Mouse (Mus musculus): Measurements from ENCODE around the gene Hist1h2bb. TPM values are rescaled to one million over a fixed set of nuclear protein-coding genes. Genes with fewer than 3 reads are reported as not detected.
A peak's percentile ranks its signal among the peaks of the same experiment; 100 is the strongest.
"Not testable (repeated sequence)": the region's sequence is repeated elsewhere in the genome, so short reads cannot be mapped to it uniquely, and the experiment has no call there.

Gene Hist1h2bb
- polyA plus RNA-seq, 1 experiment from 2014 or later: 2.1 TPM

DNA sequence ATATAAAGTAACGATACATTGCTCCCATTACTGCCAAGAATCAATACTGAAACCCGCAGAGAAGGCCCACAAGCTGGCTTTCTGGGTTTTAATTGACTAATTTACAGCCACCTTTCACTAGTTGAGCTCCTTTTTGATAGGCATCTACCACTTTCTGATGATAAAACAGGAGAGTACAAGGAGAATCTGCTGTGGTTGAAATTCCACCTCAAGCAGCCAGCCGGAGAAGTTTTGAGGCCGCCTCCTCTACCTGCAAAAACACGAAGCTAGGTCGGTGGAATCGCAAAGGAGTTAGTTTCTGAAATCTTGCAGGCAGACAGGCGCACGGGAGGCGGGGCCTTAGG, 16.7 kb downstream of the Hist1h2bb start:
- H3K4me1 ChIP-seq (replicated peaks; ENCODE audit: insufficient read depth, low read length): peaks cover 17% of the 10 kb centered on the region
- no peaks in the 10 kb centered on the region for H3K9me3 ChIP-seq (replicated peaks; ENCODE audit: low read length)
- DNase-seq (ENCODE audit: low spot score) (no peak), ATAC-seq (replicated peaks; ENCODE audit: low FRiP score, low read depth) (no peak)
- no peak; the same call in 1 of the 2 replicates for TF ChIP-seq CTCF (IDR thresholded peaks at IDR 0.05; ENCODE audit: low read depth)
- 2% methylated on average over 10 of the region's 10 CpGs for WGBS
- H3K27ac ChIP-seq: peak overlapping the region; percentile 89
- H3K36me3 ChIP-seq (ENCODE audit: insufficient read depth, low read length): no peaks in the 10 kb centered on the region
- H3K4me3 ChIP-seq (replicated peaks; ENCODE audit: low read depth, low read length): peak overlapping the region; percentile 42
- H3K9ac ChIP-seq (ENCODE audit: low read depth, low read length): peak overlapping the region; percentile 53
- no peaks in the 10 kb centered on the region for H3K27me3 ChIP-seq (ENCODE audit: insufficient read depth, low read length)
- H3K4me2 ChIP-seq (ENCODE audit: low read length): peak overlapping the region; percentile 76

DNA sequence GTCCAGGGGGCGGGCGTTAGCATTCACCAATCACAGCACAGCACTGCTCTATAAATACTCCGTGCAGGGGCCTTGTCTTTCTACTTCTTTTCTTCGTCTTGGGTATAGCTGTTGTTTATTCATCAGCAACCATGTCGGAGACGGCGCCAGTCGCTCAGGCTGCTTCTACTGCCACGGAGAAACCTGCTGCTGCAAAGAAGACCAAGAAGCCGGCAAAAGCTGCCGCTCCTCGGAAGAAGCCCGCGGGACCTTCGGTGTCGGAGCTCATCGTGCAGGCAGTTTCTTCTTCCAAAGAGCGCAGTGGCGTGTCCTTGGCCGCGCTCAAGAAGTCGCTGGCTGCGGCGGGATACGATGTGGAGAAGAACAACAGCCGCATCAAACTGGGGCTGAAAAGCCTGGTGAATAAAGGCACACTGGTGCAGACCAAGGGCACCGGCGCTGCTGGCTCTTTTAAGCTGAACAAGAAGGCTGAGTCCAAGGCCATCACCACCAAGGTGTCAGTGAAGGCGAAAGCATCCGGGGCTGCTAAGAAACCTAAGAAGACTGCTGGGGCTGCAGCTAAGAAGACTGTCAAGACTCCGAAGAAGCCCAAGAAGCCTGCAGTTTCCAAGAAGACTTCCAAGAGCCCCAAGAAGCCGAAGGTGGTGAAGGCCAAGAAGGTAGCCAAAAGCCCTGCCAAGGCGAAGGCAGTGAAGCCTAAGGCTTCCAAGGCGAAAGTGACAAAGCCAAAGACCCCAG, 17.2 kb downstream of the Hist1h2bb start, which contains the start of gene Hist1h1a:
Hist1h1a (plus strand) TSS at position 81 of the 738 bp plus-strand sequence.
- Histone ChIP-seq H3K9ac (ENCODE audit: low read depth, low read length) (peak within 1 kb of the TSS; percentile 57), H3K4me1 (replicated peaks; ENCODE audit: insufficient read depth, low read length) (peaks cover 17% of the 10 kb centered on the region), H3K4me3 (replicated peaks; ENCODE audit: low read depth, low read length) (peak within 1 kb of the TSS; percentile 42), H3K9me3 (replicated peaks; ENCODE audit: low read length) (no peaks in the 10 kb centered on the region), H3K4me2 (ENCODE audit: low read length) (peak within 1 kb of the TSS; percentile 76), H3K27me3 (ENCODE audit: insufficient read depth, low read length) (no peaks in the 10 kb centered on the region), H3K36me3 (ENCODE audit: insufficient read depth, low read length) (no peaks in the 10 kb centered on the region), H3K27ac (peak within 1 kb of the TSS; percentile 89)
- peak; percentile 99 for DNase-seq (ENCODE audit: low spot score)
- WGBS: 3% methylated on average over 34 of the region's 34 CpGs
- no peak for TF ChIP-seq CTCF (IDR thresholded peaks at IDR 0.05; ENCODE audit: low read depth)
- ATAC-seq (replicated peaks; ENCODE audit: low FRiP score, low read depth): peak; percentile 70

DNA sequence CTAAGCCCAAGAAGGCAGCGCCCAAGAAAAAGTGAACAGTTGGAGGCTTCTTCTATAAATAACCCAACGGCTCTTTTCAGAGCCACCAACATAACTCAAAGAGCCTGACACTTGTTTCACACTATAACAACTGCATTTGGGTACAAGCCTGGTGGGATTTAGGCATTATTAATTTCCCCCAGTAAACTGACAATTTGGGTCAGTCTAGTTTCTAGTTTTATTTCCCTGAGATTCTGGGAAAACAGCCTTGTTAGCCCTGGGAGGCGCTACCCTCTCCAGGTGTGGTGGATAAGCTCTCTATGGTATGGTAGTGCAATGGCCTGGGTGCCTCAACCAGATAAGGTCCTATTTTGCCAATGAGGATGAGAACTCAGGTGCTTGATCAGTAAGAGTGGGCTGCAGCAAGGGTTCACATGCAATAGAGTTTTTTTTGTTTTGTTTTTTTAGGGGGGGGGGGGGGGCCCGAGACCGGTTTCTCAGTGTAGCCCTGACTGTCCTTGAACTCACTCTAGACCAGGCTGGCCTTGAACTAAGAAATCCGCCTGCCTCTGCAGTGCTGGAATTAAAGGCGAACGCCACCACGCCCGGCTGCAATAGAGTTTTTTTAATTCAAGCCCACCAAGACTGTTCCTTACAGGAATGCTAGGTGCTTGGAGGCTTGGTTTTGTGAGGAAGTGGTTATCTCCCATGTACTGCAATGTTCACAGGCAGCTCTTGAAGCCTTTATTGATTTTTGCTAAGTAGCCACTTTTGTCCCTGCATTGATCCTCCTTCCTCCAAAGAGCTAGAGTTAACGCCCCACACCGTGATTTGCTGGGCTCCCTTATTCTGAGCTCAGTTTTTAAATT, 18.0 kb downstream of the Hist1h2bb start:
- Histone ChIP-seq H3K9me3 (replicated peaks; ENCODE audit: low read length) (no peaks in the 10 kb centered on the region), H3K9ac (ENCODE audit: low read depth, low read length) (peak overlapping the region; percentile 57), H3K4me1 (replicated peaks; ENCODE audit: insufficient read depth, low read length) (peaks cover 17% of the 10 kb centered on the region), H3K27me3 (ENCODE audit: insufficient read depth, low read length) (no peaks in the 10 kb centered on the region), H3K27ac (peak overlapping the region; percentile 89), H3K36me3 (ENCODE audit: insufficient read depth, low read length) (no peaks in the 10 kb centered on the region), H3K4me2 (ENCODE audit: low read length) (peak overlapping the region; percentile 76), H3K4me3 (replicated peaks; ENCODE audit: low read depth, low read length) (peak overlapping the region; percentile 42)
- no peak for TF ChIP-seq CTCF (IDR thresholded peaks at IDR 0.05; ENCODE audit: low read depth)
- ATAC-seq (replicated peaks; ENCODE audit: low FRiP score, low read depth) (no peak), DNase-seq (ENCODE audit: low spot score) (no peak)
- WGBS: 36% methylated on average over 12 of the region's 12 CpGs

DNA sequence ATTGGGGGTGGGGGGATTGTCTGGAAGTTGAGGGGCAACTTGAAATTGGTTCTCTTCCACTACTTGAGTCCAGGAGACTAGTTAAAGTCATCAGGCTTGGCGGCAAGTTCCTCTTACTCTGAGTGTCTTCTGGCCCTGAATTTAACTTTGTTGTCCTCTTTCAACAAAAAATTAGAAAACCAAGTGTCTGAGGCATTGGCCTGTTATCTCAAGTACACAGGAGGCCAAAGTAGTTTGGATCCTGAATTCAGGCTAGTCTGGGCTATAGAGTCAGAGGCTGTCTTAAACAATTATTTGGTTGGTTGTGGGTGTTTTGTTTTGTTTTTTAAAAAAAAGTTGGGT, 18.6 kb downstream of the Hist1h2bb start:
- H3K4me1 ChIP-seq (replicated peaks; ENCODE audit: insufficient read depth, low read length): peaks cover 13% of the 10 kb centered on the region
- H3K9me3 ChIP-seq (replicated peaks; ENCODE audit: low read length): no peaks in the 10 kb centered on the region
- no peak overlapping the region for H3K9ac ChIP-seq (ENCODE audit: low read depth, low read length)
- H3K27ac ChIP-seq: no peak overlapping the region
- H3K4me2 ChIP-seq (ENCODE audit: low read length): no peak overlapping the region
- no peak for TF ChIP-seq CTCF (IDR thresholded peaks at IDR 0.05; ENCODE audit: low read depth)
- no peak for ATAC-seq (replicated peaks; ENCODE audit: low FRiP score, low read depth)
- H3K36me3 ChIP-seq (ENCODE audit: insufficient read depth, low read length): no peaks in the 10 kb centered on the region
- WGBS: 78% methylated on average over 1 of the region's 1 CpGs
- H3K4me3 ChIP-seq (replicated peaks; ENCODE audit: low read depth, low read length): no peak overlapping the region
- no peaks in the 10 kb centered on the region for H3K27me3 ChIP-seq (ENCODE audit: insufficient read depth, low read length)
- DNase-seq (ENCODE audit: low spot score): no peak

DNA sequence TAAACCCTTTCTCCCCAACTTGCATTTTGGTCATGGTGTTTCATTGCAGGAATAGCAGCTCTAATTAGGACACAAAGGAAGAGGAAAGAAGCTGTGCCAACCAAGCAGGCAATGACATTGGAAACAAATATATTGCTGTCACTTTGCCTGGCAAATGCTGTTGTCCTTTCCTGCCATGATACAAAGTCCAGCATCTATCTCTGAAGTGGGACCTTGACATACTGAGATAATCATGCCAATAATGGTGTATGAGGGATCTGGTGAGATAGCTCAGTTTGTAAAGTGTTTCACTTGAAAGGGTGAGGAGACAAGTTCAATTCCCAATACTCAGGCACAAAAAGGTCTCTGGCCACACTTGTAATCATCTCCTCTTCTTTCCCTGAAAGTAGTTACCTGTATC, 20.2 kb downstream of the Hist1h2bb start:
- H3K27ac ChIP-seq: no peak overlapping the region
- ATAC-seq (replicated peaks; ENCODE audit: low FRiP score, low read depth) (no peak), DNase-seq (ENCODE audit: low spot score) (no peak)
- H3K27me3 ChIP-seq (ENCODE audit: insufficient read depth, low read length): no peaks in the 10 kb centered on the region
- H3K4me3 ChIP-seq (replicated peaks; ENCODE audit: low read depth, low read length): no peak overlapping the region
- H3K4me1 ChIP-seq (replicated peaks; ENCODE audit: insufficient read depth, low read length): peaks cover 10% of the 10 kb centered on the region
- H3K36me3 ChIP-seq (ENCODE audit: insufficient read depth, low read length): no peaks in the 10 kb centered on the region
- no peak overlapping the region for H3K4me2 ChIP-seq (ENCODE audit: low read length)
- H3K9ac ChIP-seq (ENCODE audit: low read depth, low read length): no peak overlapping the region
- no peaks in the 10 kb centered on the region for H3K9me3 ChIP-seq (replicated peaks; ENCODE audit: low read length)
- no peak for TF ChIP-seq CTCF (IDR thresholded peaks at IDR 0.05; ENCODE audit: low read depth)

DNA sequence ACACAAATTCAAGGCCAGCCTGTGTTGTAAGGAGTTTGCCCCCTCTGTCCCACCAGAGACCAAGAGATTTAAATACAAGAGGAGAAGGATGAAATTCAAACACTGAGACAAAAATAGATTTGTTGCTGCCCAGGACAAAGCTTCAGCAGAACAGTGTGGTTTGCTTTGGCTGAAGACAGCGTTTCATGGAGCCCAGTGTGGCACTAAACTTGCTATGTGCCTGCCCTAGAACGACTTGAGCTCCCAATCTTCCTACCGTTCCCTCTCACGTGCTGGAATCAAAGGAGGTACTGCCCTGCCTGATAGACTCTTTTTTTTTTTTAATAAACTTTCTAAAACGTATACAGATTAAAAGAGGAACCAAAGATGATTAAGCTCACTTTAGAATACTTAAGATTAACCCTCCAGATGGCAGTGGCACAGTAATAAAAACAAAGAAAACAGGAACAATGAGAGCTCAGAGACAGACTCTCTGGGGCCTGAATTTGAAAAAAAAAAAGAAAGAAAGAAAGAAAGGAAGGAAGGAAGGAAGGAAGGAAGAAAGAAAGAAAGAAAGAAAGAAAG, 22.4 kb downstream of the Hist1h2bb start:
- Histone ChIP-seq H3K27ac (no peak overlapping the region), H3K36me3 (ENCODE audit: insufficient read depth, low read length) (no peaks in the 10 kb centered on the region), H3K4me2 (ENCODE audit: low read length) (no peak overlapping the region), H3K4me3 (replicated peaks; ENCODE audit: low read depth, low read length) (no peak overlapping the region), H3K9ac (ENCODE audit: low read depth, low read length) (no peak overlapping the region), H3K9me3 (replicated peaks; ENCODE audit: low read length) (no peaks in the 10 kb centered on the region), H3K4me1 (replicated peaks; ENCODE audit: insufficient read depth, low read length) (peaks cover 6% of the 10 kb centered on the region), H3K27me3 (ENCODE audit: insufficient read depth, low read length) (no peaks in the 10 kb centered on the region)
- TF ChIP-seq CTCF (IDR thresholded peaks at IDR 0.05; ENCODE audit: low read depth): no peak
- 58% methylated on average over 5 of the region's 5 CpGs for WGBS
- DNase-seq (ENCODE audit: low spot score) (no peak), ATAC-seq (replicated peaks; ENCODE audit: low FRiP score, low read depth) (no peak)

DNA sequence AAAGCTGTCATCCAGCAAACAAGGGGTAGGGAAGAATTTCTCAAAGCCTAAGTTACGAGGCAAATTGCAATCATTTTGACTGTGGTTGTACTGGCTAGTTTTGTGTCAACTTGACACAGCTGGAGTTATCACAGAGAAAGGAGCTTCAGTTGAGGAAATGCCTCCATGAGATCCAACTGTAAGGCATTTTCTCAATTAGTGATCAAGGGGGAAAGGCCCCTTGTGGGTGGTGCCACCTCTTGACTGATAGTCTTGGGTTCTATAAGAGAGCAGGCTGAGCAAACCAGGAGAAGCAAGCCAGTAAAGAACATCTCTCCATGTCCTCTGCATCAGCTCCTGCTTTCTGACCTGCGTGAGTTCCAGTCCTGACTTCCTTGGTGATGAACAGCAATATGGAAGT, 23.1 kb downstream of the Hist1h2bb start, which contains the start of gene Trim38:
Trim38 (plus strand) TSS at position 301 of the 400 bp plus-strand sequence.
- H3K4me2 ChIP-seq (ENCODE audit: low read length): not testable (repeated sequence)
- 83% methylated on average over 2 of the region's 2 CpGs for WGBS

More for the DNA sequence above, 23.1 kb downstream of the Hist1h2bb start, which contains the start of gene Trim38:
- H3K4me1 ChIP-seq (replicated peaks; ENCODE audit: insufficient read depth, low read length); H3K4me3 ChIP-seq (replicated peaks; ENCODE audit: low read depth, low read length); H3K27ac ChIP-seq; H3K36me3 ChIP-seq (ENCODE audit: insufficient read depth, low read length); H3K9me3 ChIP-seq (replicated peaks; ENCODE audit: low read length); H3K9ac ChIP-seq (ENCODE audit: low read depth, low read length); ATAC-seq (replicated peaks; ENCODE audit: low FRiP score, low read depth); H3K27me3 ChIP-seq (ENCODE audit: insufficient read depth, low read length); DNase-seq (ENCODE audit: low spot score): not testable (repeated sequence)
